Mouse (Mus musculus) monocyte, adult 2 months (primary cell): ENCODE measurements around the gene Ppp1r1b.

Experiments used
- DNase-seq, 2 experiments: peaks; one replicate each; pipeline ENCODE4 v3.0.0; 2022; ENCODE audit warnings: low spot score in 2 of 2, low read depth in 1 of 2

Ppp1r1b gene

GRCm38 (mm10) chr11:98392645-98393044 lies 44.4 kb downstream of the Ppp1r1b start:
- DNase-seq, result no peak

- no peak for DNase-seq
Observed at GRCm38 (mm10) chr11:98393317-98393716, 45.1 kb downstream of the Ppp1r1b start.

DNA sequence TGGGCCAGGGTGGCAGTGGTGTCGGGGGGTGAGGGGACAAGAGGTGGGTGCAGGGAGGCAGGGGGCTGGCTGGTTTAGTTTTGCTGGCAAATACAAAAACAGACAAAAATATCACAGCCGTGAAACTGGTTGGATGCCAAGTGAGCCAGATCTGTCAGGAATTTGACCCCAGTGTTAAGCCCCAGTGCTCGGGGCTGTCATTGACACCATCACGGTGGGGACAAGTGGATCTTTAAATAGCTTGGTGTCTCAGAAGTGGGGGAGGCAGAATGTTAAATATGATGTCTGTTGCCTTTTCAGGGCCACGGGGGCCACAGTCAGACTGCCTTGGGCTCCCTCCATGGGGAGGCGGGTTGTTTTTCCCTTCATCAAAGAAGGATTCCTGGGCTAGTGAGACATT lies 46.1 kb downstream of the Ppp1r1b start:
- DNase-seq, result no peak

DNA sequence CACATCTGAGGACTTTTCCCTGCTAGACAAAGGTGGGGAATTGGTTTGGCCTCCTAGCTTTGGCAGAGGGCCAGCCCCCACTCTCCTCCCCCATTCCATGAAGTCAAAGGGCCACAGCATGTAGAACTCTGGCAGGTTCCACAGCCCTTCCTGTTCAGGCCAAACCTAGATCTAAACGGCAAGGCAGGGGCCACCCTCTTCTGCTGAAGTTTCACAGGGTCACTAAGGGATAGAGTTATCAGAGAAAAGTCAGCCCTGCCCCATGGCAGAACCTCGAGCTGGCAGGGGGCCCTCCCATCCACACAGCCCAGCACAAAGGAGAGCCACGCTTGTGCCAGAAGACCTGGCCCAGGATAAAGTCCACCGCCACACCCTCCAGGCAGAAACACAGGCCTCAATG lies 46.8 kb downstream of the Ppp1r1b start:
- DNase-seq, result no peak

DNA sequence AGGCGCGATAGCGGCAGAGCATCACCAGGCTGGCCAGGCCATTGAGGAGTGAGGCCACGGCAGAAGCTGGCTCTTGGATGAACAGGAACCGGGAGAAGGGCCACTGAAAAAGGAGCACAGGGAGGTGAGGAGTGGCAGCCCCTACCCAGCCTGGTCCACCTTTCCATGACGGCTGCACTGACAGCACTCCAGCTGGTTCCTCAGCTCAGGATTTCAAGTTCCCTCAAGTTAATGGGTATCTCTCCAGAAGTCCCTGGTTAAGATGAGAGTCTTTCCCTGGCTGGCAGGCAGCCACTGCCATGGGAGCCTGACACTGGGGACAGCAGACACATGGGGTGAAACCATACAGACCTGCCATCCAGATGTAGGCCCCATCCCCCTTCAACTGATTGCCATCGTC lies 49.7 kb downstream of the Ppp1r1b start:
- no peak for DNase-seq

GRCm38 (mm10) chr11:98400161-98400726 lies 52.0 kb downstream of the Ppp1r1b start, which contains the start of gene Pgap3:
TSS of gene Pgap3 (minus strand) at chr11:98400490.
- DNase-seq, result peak; percentile 44 to 76

DNA sequence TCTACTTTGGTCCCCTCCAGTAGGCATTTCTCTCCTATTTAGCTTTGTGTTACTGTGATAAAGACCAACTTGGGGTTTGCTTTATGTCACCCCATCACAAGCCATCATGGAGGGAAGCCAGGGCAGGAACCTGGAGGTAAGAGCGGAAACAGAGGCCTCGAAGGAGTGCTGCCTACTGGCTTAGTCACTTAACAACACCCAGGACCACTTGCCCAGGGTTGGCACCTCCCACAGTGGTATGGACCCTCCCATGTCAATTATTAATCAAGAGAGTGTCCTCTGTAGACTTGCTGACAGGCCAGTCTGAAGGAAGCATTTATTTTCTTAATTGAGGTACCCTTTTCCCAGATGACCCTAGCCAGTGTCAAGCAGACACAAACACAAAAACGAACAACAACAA lies 52.6 kb downstream of the Ppp1r1b start:
- DNase-seq, result no peak

GRCm38 (mm10) chr11:98406621-98407020 lies 58.4 kb downstream of the Ppp1r1b start:
- DNase-seq, result no peak
